Mouse (Mus musculus): Measurements from ENCODE around the gene Pramef8. TPM values are rescaled to one million over a fixed set of nuclear protein-coding genes. Genes with fewer than 3 reads are reported as not detected.

Pramef8 gene
- 24.3 and 24.4 TPM in 2 replicates for polyA plus RNA-seq (2015; fragmentation: Nextera tagmentation; extraction: Ambion mirVana)

DNA sequence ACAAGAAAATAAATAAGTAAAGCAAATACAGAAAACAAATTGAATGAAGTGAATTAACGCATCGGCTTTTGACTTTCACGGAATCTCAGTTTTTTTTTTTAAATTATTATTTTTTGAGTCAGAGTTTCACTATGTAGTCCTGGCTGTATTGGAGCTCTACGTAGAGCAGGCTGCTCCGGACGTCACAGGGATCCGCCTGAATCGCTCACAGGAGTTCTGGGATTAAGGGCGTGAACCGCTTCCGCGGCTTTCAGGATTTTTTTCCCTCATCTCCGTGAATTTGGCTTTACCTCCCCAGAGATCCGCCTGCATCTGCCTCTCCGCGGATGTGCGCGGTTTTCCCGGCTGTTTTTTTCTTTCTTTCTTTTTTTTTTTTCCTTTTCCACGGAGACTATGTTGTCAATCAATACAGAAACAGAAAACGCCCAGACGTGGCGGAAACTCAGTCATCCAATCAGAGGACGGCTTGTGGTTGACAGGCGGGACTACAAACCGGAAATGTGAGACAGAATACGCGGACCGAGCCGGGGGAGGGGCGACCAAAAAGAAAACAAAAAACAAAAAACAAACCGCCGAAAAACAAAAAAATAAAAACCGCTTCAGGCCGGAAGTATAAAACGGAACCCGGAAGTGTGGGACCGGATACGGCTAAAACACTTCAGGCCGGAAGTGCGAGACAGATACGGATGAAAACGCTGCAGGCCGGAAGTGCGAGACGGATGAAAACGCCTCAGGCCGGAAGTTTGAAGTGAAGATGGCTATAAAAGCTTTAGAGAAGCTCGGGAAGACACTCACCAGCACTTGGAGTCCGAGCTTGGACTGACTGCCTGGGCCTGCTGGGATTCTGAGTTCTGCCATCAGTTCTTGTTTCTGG lies at the start of gene Pramef8:
Pramef8 (plus strand) TSS at position 208 of the 874 bp plus-strand sequence.
- ATAC-seq: peak; percentile 95
- H3K4me2 ChIP-seq: peak within 1 kb of the TSS; percentile 56
- under 1% methylated on average over 50 of the region's 50 CpGs for WGBS
- H3K27ac ChIP-seq: peak within 1 kb of the TSS; percentile 87
- H3K4me1 ChIP-seq: peaks cover 4% of the 10 kb centered on the region
- H3K9me3 ChIP-seq (replicated peaks): no peaks in the 10 kb centered on the region; the same call in none of the 2 replicates
- H3K4me3 ChIP-seq: peak within 1 kb of the TSS; percentile 54
- H3K27me3 ChIP-seq: peaks cover 3% of the 10 kb centered on the region; the same call in 1 of the 2 replicates
- H3K36me3 ChIP-seq (ENCODE audit: poor library complexity, severe bottlenecking): peaks cover 34% of the 10 kb centered on the region
- H3K9ac ChIP-seq: peak within 1 kb of the TSS; percentile 67

DNA sequence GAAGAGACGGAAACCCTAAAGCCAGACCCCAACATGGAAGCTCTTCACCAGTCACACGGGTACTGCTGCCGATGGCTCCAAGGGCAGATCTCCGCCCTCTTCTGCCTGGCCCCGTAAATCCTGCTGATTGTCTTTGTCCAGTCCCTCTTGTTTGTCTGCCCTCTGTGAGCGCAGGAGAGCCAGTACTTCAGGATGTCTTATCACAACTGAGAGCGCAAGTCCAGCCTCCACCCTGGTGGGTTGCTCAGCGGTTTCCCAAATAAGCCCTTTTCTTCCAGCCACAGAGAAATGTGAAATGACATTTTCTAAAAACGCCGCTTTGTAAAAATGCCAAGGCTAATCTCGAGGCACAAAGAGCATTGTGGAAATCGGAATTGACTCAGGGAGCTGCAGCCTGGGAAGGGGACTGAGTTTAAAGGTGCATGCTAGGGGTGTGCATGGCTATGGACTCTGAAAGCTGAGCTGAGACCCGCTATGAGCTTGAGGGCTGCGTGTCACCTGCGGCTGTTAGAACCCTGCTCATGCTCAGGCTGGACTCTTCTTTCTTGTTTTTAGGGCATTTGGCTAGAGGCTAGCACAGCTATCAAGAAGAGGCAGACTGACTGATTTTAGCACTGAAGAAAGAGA lies 45.7 kb upstream of the Pramef8 start:
- no peaks in the 10 kb centered on the region for H3K36me3 ChIP-seq (ENCODE audit: poor library complexity, severe bottlenecking)
- H3K4me1 ChIP-seq: peaks cover 5% of the 10 kb centered on the region; the same call in 1 of the 2 replicates
- no peak for ATAC-seq
- H3K9me3 ChIP-seq (replicated peaks): no peaks in the 10 kb centered on the region
- H3K4me2 ChIP-seq: no peak overlapping the region; the same call in 1 of the 2 replicates
- H3K9ac ChIP-seq: no peak overlapping the region
- 20% methylated on average over 15 of the region's 15 CpGs for WGBS
- H3K27me3 ChIP-seq: no peaks in the 10 kb centered on the region
- H3K27ac ChIP-seq: no peak overlapping the region
- no peak overlapping the region for H3K4me3 ChIP-seq

DNA sequence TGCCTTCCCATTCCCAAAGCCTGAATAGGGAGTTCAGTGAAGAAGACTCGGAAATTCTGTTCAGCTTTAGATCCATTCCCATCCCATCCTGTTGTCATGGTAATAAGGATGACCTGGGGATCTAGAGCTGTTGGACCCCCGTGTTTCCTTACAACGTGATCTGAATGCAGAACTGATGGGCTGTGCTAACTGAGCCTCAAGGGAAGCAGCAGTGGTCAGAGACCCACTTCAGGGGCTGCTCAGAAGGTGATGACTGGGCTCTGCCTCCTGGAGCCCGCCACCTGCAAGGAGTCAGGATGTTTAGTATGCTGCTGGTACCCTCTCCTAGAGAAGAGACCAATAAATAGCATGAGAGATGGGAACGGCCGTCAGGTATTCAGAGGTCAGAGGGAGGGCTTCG lies 32.7 kb upstream of the Pramef8 start:
- no peaks in the 10 kb centered on the region for H3K36me3 ChIP-seq (ENCODE audit: poor library complexity, severe bottlenecking)
- H3K4me2 ChIP-seq: no peak overlapping the region; the same call in 1 of the 2 replicates
- H3K27me3 ChIP-seq: no peaks in the 10 kb centered on the region
- H3K9ac ChIP-seq: no peak overlapping the region
- H3K4me1 ChIP-seq: peaks cover 13% of the 10 kb centered on the region
- H3K4me3 ChIP-seq: no peak overlapping the region
- H3K27ac ChIP-seq: no peak overlapping the region
- WGBS: 35% methylated on average over 7 of the region's 7 CpGs
- ATAC-seq: no peak
- H3K9me3 ChIP-seq (replicated peaks): no peaks in the 10 kb centered on the region

DNA sequence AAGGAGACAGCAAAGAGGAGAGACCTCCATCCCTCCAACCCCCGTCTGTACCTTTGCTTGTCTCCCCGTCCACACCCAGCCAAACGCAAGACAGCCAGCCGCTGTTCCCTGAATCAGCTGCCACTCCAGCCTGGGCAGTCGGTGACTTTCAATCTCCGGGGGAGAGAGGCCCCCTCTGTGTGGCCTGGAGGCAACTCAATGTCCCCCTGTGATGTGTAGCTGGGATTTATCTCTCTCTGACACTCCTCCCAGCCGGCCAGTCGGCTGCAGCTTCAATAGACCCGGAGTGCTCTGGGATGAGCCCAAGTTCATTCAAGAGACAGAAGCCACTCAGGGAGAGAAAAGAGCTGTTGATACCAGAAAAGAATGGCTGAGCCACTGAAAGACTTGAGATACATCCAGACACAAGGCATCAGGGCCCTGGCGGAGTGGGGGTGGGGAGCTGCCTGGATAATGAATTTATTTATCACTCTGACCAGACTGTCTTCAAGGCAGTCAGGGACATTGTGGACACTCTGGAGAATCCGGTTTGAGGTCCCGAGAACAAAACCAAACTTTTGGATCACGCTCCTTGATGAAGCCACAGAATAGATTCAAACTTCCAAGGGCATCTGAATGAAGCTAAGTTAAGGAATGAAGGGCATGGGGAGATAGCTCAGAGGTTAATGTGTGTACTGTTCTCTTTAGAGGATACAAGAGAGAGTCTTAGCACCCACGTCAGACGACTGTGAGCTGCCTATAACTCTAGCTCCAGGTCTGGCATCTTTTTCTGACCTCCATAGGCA lies 32.1 kb upstream of the Pramef8 start:
- no peak overlapping the region; the same call in 1 of the 2 replicates for H3K4me2 ChIP-seq
- ATAC-seq: peak; percentile 55; the same call in 1 of the 2 replicates
- no peak overlapping the region for H3K4me3 ChIP-seq
- no peak overlapping the region for H3K27ac ChIP-seq
- H3K9me3 ChIP-seq (replicated peaks): no peaks in the 10 kb centered on the region
- WGBS: 34% methylated on average over 15 of the region's 15 CpGs
- H3K27me3 ChIP-seq: no peaks in the 10 kb centered on the region
- no peaks in the 10 kb centered on the region for H3K36me3 ChIP-seq (ENCODE audit: poor library complexity, severe bottlenecking)
- peaks cover 13% of the 10 kb centered on the region for H3K4me1 ChIP-seq
- no peak overlapping the region for H3K9ac ChIP-seq

DNA sequence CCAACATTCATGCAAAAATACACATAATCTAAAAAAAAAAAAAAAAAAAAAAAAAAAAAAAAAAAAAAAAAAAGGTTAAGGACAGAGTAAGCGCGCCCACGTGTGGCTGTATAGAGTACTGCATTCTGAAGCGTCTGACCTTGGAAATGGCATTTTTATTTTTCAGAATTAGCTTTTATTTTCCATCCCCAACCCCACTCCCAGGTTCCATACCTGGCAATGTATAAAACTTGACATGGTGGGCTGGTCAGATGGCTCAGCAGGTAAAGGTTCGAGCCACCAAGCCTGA lies 31.6 kb upstream of the Pramef8 start:
- no peak overlapping the region for H3K4me2 ChIP-seq
- no peaks in the 10 kb centered on the region for H3K9me3 ChIP-seq (replicated peaks)
- no peak overlapping the region for H3K9ac ChIP-seq
- no peaks in the 10 kb centered on the region for H3K36me3 ChIP-seq (ENCODE audit: poor library complexity, severe bottlenecking)
- no peak overlapping the region for H3K27ac ChIP-seq
- H3K4me3 ChIP-seq: no peak overlapping the region
- no peak for ATAC-seq
- 0% methylated on average over 5 of the region's 5 CpGs for WGBS
- peaks cover 13% of the 10 kb centered on the region for H3K4me1 ChIP-seq
- H3K27me3 ChIP-seq: no peaks in the 10 kb centered on the region

DNA sequence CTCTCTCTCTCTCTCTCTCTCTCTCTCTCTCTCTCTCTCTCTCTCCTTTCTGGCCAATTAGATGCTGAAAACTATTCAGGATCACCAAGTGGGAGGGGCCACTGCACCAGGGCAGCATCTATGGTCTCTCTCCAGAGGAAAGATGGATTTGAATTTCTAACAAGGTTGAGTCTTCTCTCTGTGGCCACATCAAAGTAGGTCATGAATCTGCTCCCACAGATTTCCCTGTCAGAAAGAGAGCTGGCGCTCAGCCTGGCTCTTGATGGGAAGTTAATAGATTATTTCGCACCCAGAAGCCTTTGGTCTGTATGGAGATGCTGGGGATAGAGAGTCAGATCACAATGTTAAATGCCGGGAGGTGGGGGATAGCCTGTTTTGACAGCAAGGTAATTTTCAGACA lies 30.1 kb upstream of the Pramef8 start:
- Histone ChIP-seq H3K27me3 (no peaks in the 10 kb centered on the region), H3K9me3 (replicated peaks) (no peaks in the 10 kb centered on the region), H3K36me3 (ENCODE audit: poor library complexity, severe bottlenecking) (no peaks in the 10 kb centered on the region), H3K4me1 (peaks cover 13% of the 10 kb centered on the region), H3K27ac (no peak overlapping the region), H3K4me2 (no peak overlapping the region), H3K4me3 (no peak overlapping the region), H3K9ac (no peak overlapping the region)
- 60% methylated on average over 3 of the region's 3 CpGs for WGBS
- no peak for ATAC-seq

DNA sequence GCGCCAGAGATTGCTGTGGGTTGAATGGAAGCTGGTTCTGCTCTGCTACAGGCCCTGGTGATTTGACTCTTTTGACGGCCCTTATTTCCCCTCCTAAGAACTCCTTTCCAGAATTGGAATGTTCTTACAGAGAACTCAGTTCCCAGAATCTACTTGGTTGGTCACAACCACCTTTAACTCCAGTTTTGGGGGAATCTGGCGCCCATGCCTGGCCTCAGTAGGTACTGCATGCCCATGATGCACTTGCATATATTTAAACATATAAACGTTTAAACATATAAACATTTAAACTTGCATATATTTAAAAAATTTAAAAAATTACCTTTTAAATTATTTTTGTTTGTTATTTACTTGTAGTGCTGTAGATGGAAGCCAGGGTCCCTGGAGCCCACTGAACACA lies 28.6 kb upstream of the Pramef8 start:
- ATAC-seq: no peak
- H3K27ac ChIP-seq: no peak overlapping the region
- no peaks in the 10 kb centered on the region for H3K9me3 ChIP-seq (replicated peaks)
- H3K4me1 ChIP-seq: peaks cover 13% of the 10 kb centered on the region
- 40% methylated on average over 4 of the region's 4 CpGs for WGBS
- H3K4me2 ChIP-seq: no peak overlapping the region
- no peaks in the 10 kb centered on the region for H3K27me3 ChIP-seq
- H3K4me3 ChIP-seq: no peak overlapping the region
- no peak overlapping the region for H3K9ac ChIP-seq
- H3K36me3 ChIP-seq (ENCODE audit: poor library complexity, severe bottlenecking): no peaks in the 10 kb centered on the region

DNA sequence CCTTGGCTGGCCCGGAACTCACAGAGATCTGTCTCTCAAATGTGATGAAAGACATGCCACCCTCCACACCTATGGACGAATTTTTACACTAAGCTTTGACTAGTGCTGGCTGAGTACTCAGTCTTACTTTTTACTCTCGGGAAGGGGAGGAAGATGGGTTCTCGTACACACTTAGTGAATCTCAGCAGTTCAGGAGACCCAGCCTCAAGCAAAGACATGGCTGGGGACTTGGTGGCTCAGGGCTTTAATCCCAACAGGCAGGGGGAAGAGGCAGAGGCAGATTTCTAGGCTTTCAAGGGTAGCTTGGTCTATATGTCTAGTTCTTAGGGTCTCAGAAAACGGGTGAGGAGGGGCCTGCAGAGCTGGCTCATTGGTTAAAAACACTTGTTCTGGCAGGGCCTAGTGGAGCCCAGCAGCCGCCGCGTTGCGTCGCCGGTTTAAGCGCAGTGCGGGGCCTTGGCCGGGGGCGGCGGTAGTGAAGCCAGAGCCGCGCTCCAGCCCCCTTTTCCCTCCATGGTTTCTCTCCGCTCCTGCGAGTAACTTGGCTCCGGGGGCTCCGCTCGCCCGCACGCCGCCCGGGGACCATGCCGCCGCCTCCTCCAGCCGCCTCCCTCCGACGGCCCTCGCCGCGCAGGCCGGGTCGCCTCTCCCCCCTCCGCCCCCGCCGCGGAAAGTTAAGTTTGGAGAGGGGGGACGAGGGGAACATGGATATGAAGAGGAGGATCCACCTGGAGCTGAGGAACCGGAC lies 23.1 kb upstream of the Pramef8 start:
- Histone ChIP-seq H3K27me3 (no peaks in the 10 kb centered on the region), H3K4me1 (no peaks in the 10 kb centered on the region), H3K9me3 (replicated peaks) (no peaks in the 10 kb centered on the region; the same call in 1 of the 2 replicates), H3K4me3 (peak overlapping the region; percentile 34), H3K27ac (no peak overlapping the region), H3K4me2 (peak overlapping the region; percentile 58), H3K9ac (peak overlapping the region; percentile 57), H3K36me3 (ENCODE audit: poor library complexity, severe bottlenecking) (no peaks in the 10 kb centered on the region)
- 10% methylated on average over 36 of the region's 43 CpGs for WGBS
- ATAC-seq: peak; percentile 88

DNA sequence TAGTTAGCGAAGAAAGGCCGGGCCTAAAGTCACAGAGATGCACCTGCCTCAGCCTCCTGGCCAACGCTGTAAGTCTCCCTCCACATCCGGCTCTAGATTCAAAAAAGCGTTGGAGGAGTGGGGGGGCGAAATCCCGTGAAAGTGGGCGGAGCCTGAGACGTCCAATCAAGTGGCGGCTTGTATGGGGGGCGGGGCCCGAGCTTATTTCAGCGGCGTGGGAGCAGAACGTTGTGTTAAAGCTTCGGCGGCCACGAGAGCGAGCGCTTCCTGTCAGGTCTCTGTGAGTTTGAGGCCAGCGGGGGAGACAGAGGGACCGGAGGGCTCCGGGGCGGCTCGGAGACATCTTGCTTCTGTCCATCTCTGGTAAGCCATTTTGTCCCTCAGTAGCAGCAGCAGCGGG lies 18.0 kb upstream of the Pramef8 start, which contains the start of gene Pramel1:
Pramel1 (plus strand) TSS at position 248 of the 400 bp plus-strand sequence.
- Histone ChIP-seq H3K4me2 (no peak within 1 kb of the TSS), H3K27me3 (no peaks in the 10 kb centered on the region), H3K36me3 (ENCODE audit: poor library complexity, severe bottlenecking) (no peaks in the 10 kb centered on the region), H3K4me1 (no peaks in the 10 kb centered on the region), H3K27ac (no peak within 1 kb of the TSS), H3K4me3 (no peak within 1 kb of the TSS), H3K9ac (no peak within 1 kb of the TSS), H3K9me3 (replicated peaks) (no peaks in the 10 kb centered on the region; the same call in 1 of the 2 replicates)
- WGBS: 84% methylated on average over 26 of the region's 26 CpGs
- ATAC-seq: no peak

DNA sequence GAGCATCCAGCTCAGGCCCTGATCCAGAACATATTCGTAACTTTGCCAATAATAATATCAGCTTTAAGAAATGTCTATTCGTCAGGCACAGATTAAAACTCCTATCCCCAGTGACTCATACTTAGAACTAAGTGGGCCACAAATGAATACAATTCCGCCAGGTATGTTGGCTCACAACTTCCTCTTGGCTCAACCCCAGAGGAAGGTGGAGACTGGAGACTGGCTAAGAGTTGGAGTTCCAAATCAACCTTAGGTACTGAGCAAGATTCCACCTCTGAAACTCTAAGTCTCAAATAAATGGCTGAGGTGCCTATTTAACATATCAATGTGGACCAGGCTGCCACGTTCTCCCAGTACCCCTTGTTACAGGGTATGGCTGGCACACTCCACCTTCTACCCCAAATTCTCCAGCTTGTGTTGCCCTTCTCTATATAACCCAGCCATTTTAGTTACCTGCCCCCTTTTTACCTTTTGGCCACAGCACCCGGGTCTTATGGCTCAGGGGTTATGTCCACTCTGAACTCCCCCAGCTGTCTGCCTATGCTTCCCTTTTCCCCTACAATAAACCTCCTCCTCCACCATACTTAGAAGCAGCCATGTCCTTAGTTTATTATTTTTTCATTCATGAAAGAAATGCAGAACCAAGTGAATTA lies 534 bp upstream of the Pramef8 start:
- no peak overlapping the region for H3K27ac ChIP-seq
- peaks cover 4% of the 10 kb centered on the region for H3K4me1 ChIP-seq
- peak overlapping the region; percentile 56 for H3K4me2 ChIP-seq
- WGBS: 67% methylated on average over 5 of the region's 5 CpGs
- H3K4me3 ChIP-seq: peak overlapping the region; percentile 54
- peaks cover 27% of the 10 kb centered on the region for H3K36me3 ChIP-seq (ENCODE audit: poor library complexity, severe bottlenecking)
- peak; percentile 31 for ATAC-seq
- H3K9ac ChIP-seq: peak overlapping the region; percentile 53
- H3K27me3 ChIP-seq: peaks cover 3% of the 10 kb centered on the region; the same call in 1 of the 2 replicates
- H3K9me3 ChIP-seq (replicated peaks): no peaks in the 10 kb centered on the region; the same call in none of the 2 replicates

DNA sequence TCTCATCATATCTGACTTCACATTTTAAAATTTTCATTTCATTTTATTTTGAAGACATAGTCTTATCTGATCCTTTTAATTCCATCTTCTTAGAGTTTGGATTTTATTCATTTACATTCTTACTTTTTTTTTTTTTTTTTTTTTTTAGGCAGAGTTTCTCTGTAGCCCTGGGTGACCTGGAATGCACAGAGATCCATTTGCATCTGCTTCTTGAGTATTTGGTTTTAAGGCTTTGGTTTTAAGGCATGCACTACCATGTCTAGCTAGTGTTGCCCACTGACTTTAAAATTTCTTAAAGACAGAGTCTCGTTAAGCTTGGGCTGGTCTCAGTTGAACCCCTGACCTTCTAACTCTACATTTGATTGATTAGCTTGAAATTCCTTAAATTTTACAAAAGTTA lies 1.4 kb downstream of the Pramef8 start:
- ATAC-seq: no peak
- H3K27me3 ChIP-seq: peaks cover 2% of the 10 kb centered on the region; the same call in 1 of the 2 replicates
- H3K36me3 ChIP-seq (ENCODE audit: poor library complexity, severe bottlenecking): peaks cover 46% of the 10 kb centered on the region
- H3K4me3 ChIP-seq: no peak overlapping the region
- no peak overlapping the region for H3K9ac ChIP-seq
- 96% methylated on average over 1 of the region's 1 CpGs for WGBS
- H3K4me2 ChIP-seq: no peak overlapping the region
- no peaks in the 10 kb centered on the region; the same call in none of the 2 replicates for H3K9me3 ChIP-seq (replicated peaks)
- no peak overlapping the region for H3K27ac ChIP-seq
- H3K4me1 ChIP-seq: peaks cover 4% of the 10 kb centered on the region
